Mouse (Mus musculus) thymus, postnatal 25 days (tissue): ENCODE data around the gene Uba6.

Experiments
- DNase-seq: peaks from one replicate; pipeline ENCODE4 v3.0.0; 2022

Gene Uba6

DNA sequence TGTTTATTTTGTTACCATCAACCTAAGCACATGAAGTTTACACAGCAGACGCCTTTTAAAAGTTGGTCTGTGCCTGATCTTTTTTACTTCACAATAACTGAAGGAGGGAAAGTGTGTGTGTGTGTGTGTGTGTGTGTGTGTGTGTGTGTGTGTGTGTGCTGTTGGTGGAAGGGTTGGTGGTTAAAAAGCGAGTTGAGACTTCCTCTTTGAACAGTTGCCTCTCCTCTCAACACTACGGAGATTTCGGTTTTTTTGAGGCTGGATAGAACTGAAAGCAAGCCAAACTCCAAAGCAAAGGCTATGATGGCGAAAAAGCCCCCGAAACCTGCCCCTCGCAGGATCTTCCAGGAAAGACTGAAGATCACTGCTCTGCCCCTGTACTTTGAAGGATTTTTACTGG lies 101.1 kb downstream of the Uba6 start, which contains the start of gene Stap1:
Gene Stap1, plus strand, starts transcription at position 209 of the 400 bp plus-strand sequence.
- DNase-seq = peak; percentile 70

DNA sequence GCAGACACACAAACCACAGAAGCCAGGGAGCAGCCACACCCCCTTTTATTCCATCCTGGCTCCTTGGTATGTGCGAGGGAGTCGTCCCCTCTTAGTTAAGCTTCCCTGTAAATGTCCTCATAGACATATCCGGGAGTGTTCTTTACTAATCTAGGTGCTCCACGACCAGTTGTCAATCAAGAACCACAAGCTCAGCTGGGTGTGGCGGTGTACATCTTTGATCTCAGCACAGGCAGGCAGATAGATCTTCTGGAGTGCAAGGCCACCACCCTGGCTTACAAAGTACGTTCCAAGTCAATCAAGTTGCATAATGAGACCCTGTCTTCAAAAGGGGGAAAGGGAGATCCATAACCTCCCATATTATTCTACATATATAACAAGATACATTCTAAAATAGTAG lies 103.5 kb downstream of the Uba6 start:
- DNase-seq = no peak

DNA sequence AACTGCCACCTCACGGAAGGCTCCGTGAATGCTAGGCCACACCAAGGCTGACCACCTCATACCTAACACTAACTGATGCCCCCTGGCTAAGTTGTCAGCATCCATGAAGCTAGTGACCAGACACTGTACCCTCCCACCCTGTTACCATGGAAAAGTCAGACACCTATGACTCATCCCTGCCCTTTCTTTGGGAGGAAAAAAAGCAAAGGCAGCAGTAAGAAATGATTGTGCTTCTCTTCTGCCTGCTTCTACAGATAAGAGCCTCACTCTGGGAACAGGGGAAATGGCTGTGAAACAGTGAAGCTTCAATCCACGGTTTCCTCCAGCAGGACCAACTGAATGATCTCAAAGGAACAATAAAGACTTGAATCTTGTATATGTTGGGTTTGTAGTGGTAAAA lies 104.2 kb downstream of the Uba6 start:
- DNase-seq = no peak

DNA sequence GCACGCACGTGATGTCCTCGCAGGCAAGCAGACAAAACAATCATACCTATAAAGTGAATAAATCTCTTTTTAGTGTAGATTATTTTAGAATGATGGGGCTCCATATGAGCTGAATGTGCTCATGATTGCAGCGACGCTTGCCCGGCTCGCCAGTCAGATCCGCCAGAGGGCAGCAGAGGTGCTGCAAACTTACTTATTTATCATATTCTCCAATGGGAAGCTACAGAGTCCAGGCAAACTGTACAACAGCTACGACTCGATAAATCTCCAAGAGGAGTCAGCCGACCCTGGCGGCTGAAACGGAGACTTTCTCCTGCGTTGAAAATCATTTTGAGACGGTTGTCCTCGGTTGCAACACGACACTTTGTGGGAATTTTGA lies 106.1 kb downstream of the Uba6 start:
- DNase-seq = peak; percentile 93

DNA sequence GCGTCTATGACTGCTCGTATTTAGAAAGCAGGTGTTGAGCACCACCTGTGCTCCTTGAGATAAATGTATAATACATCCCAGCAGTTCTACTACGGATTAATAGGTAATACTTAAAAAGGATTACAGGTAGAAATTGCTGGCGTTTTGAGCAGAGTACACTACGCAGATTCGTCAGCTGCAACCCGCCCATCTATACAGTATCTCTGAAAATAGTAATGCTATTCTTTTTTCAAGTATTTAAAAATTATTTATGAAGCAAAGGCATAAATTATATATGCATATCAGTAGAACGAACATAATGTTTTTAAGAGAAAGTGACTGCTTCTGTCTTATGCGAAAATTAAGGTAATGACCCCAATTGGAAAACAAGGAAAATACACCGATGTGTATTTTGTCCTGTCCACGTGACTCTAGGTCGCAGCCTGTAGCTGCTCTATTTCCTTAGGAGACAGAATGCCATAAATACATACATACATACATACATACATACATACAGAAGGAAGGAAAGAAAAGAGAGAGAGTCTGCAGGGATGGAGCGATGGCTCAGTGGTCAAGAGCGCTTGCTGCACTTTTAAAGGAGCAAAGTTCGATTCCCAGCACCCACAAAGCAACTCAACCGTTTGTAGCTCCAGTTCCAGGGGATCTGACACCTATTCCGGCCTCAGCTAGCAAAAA lies 106.6 kb downstream of the Uba6 start:
- no peak for DNase-seq

DNA sequence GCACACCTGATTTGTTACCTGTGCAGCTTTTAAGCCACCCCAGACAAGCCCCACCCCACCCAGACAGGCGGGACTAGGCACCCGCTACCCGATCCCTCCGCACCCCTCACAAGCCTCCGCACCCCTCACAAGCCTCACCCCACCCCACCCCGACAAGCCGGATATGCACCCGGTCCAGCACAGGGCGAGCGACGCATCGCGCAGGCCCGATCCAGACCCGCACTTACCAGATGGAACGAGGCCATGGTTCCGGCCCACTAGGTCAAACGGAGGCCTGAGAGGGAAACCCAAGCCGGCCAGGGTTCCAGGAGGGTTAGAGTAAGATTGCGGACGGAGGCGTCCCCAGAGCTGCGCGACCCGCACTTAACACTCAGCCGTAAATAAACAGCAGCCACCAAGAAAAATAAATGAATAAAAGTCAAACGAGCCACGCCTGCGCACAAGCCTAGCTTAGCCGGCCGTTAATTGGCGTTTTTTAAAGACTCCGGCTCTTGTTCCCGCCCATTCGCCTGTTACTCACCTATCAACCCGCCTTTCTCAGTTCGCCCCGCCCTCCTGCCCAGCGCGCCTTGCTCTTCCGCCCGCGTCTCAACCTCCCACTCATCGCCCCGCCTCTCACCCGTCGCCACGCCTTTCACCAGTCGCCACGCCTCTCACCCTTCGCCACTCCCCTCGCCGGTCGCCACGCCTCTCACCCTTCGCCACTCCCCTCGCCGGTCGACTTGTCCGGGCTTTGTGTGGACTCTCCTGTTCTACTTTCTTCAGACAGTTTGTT lies 107.3 kb downstream of the Uba6 start, which contains the start of gene Cenpc1:
Gene Cenpc1, minus strand, starts transcription at position 483 of the 775 bp plus-strand sequence.
- peak; percentile 98 for DNase-seq

DNA sequence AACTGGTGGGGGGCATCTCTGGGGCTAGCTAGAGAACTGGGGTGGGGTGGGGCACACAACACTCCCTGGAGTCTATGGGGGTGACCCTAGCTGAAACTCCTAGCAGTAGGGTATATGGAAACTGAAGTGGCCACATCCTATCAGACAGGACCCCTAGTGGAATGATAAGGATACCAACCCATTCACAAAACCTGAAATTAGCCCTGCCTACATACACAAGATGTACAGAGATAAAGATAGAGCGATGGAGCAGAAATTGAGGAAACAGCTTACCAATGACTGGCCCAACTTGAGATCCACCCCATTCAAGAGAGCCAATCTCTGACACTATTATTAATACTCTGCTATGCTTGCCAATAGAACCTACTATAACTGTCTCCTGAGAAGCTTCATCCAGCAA lies 109.1 kb downstream of the Uba6 start:
- DNase-seq = no peak
